Mouse (Mus musculus): ENCODE data around the gene Atp8a2.

- TF ChIP-seq ZNF384 (IDR thresholded peaks at IDR 0.05; ENCODE audit: low read depth, low read length) = no peak
- TF ChIP-seq ZC3H11A (IDR thresholded peaks at IDR 0.05; ENCODE audit: borderline replicate concordance, low read depth, low read length) = no peak
- no peak for TF ChIP-seq HCFC1 (IDR thresholded peaks at IDR 0.05; ENCODE audit: borderline replicate concordance, insufficient read depth, low read length)
Measured at GRCm38 (mm10) chr14:59839951-59840720, 356.8 kb downstream of the Atp8a2 start.
